Mouse (Mus musculus) CD4-positive, CD25-positive, alpha-beta regulatory T cell, adult 2 months (primary cell): ENCODE data around the gene Ndufb4.

Experiments used
- DNase-seq: peaks from one replicate; pipeline ENCODE4 v3.0.0-alpha.2; 2012; ENCODE audit warnings: low read depth, low spot score

Gene Ndufb4

GRCm38 (mm10) chr16:37637802-37638201 is 16.5 kb downstream of the Ndufb4 start:
- no peak for DNase-seq

- no peak for DNase-seq
Measured at GRCm38 (mm10) chr16:37636107-37636506, 18.1 kb downstream of the Ndufb4 start.

GRCm38 (mm10) chr16:37635095-37635494 is 19.2 kb downstream of the Ndufb4 start:
- no peak for DNase-seq

GRCm38 (mm10) chr16:37634578-37634977 is 19.7 kb downstream of the Ndufb4 start:
- no peak for DNase-seq

- no peak for DNase-seq
Measured at GRCm38 (mm10) chr16:37629011-37629410, 25.2 kb downstream of the Ndufb4 start.

GRCm38 (mm10) chr16:37628336-37628735 is 25.9 kb downstream of the Ndufb4 start:
- no peak for DNase-seq

GRCm38 (mm10) chr16:37626388-37626949 is 27.8 kb downstream of the Ndufb4 start:
- no peak for DNase-seq

- no peak for DNase-seq
Measured at GRCm38 (mm10) chr16:37622919-37623318, 31.3 kb downstream of the Ndufb4 start.

- no peak for DNase-seq
Measured at GRCm38 (mm10) chr16:37622403-37622802, 31.9 kb downstream of the Ndufb4 start.

GRCm38 (mm10) chr16:37617695-37618094 is 36.6 kb downstream of the Ndufb4 start:
- DNase-seq, result no peak

GRCm38 (mm10) chr16:37616104-37616503 is 38.1 kb downstream of the Ndufb4 start:
- no peak for DNase-seq

- DNase-seq, result no peak
Measured at GRCm38 (mm10) chr16:37615429-37615828, 38.8 kb downstream of the Ndufb4 start.

GRCm38 (mm10) chr16:37614540-37614939 is 39.7 kb downstream of the Ndufb4 start:
- no peak for DNase-seq

- no peak for DNase-seq
Measured at GRCm38 (mm10) chr16:37612013-37612412, 42.2 kb downstream of the Ndufb4 start.

GRCm38 (mm10) chr16:37611072-37611471 is 43.2 kb downstream of the Ndufb4 start:
- DNase-seq, result no peak

GRCm38 (mm10) chr16:37610333-37610732 is 43.9 kb downstream of the Ndufb4 start:
- no peak for DNase-seq

- no peak for DNase-seq
Measured at GRCm38 (mm10) chr16:37604243-37604642, 50.0 kb downstream of the Ndufb4 start.

GRCm38 (mm10) chr16:37603431-37603830 is 50.8 kb downstream of the Ndufb4 start:
- no peak for DNase-seq

GRCm38 (mm10) chr16:37599326-37599725 is 54.9 kb downstream of the Ndufb4 start:
- no peak for DNase-seq

GRCm38 (mm10) chr16:37598463-37598862 is 55.8 kb downstream of the Ndufb4 start:
- DNase-seq, result no peak

GRCm38 (mm10) chr16:37597412-37597811 is 56.8 kb downstream of the Ndufb4 start:
- DNase-seq, result no peak
